In genomic region chrX:57784959-57785358, GRCm38 (mm10) we compare ENCODE assay signal across 20 mouse cellular contexts.
DNase-seq lines count a peak whose midpoint lies in the region; ATAC-seq and TF ChIP-seq lines count a peak whose summit lies in the region.
"Had no signal": no experiment of that assay in that cellular context is flagged by ENCODE, and none has a peak within 500 bp of the region (broad histone marks: within the 10 kb centered on the region; RNA-seq: fewer than 3 reads in every experiment).

No protein-coding gene starts in this region.

- ATAC-seq in forebrain, embryonic 11.5 days (replicated peaks; ENCODE audit: low FRiP score): 0 out of 2 replicates have a peak, but pooled peaks have one; percentile 18
- ATAC-seq in hindbrain, embryonic 14.5 days (ENCODE audit: low FRiP score): peak; percentile 40; the same call in 1 of the 2 replicates
- ATAC-seq in hindbrain, embryonic 11.5 days (ENCODE audit: low FRiP score): no peak
- ATAC-seq in midbrain, embryonic 13.5 days: peak; percentile 63; the same call in 1 of the 2 replicates
- ATAC-seq in midbrain, postnatal 0 days (ENCODE audit: low FRiP score): peak; percentile 44; the same call in 1 of the 2 replicates
- ATAC-seq in megakaryocyte progenitor cell, adult 5-6 weeks (replicated peaks; ENCODE audit: poor library complexity): no peak
- ATAC-seq: CD4-positive, CD25-positive, alpha-beta regulatory T cell, adult 4 months; forebrain, embryonic 16.5 days had no signal

- no peaks in the 10 kb centered on the region for H3K4me1 ChIP-seq in forebrain, embryonic 11.5 days (replicated peaks; ENCODE audit: control insufficient read depth, insufficient read depth, low read length)
- H3K4me1 ChIP-seq in forebrain, embryonic 10.5 days: peaks cover 5% of the 10 kb centered on the region
- H3K4me1 ChIP-seq in hindbrain, embryonic 14.5 days (replicated peaks; ENCODE audit: control insufficient read depth, insufficient read depth, low read length): no peaks in the 10 kb centered on the region
- H3K4me1 ChIP-seq in hindbrain, embryonic 11.5 days (replicated peaks; ENCODE audit: control insufficient read depth, insufficient read depth, low read length): no peaks in the 10 kb centered on the region
- no peaks in the 10 kb centered on the region for H3K4me1 ChIP-seq in midbrain, embryonic 13.5 days (replicated peaks)
- H3K4me1 ChIP-seq in midbrain, postnatal 0 days (ENCODE audit: insufficient read depth, low read length): no peaks in the 10 kb centered on the region
- H3K4me1 ChIP-seq: embryonic facial prominence, embryonic 12.5 days; heart, embryonic 13.5 days; hindbrain, embryonic 12.5 days had no signal

- no peak overlapping the region for H3K4me3 ChIP-seq in forebrain, embryonic 11.5 days (ENCODE audit: low read depth, low read length)
- no peak overlapping the region for H3K4me3 ChIP-seq in forebrain, embryonic 10.5 days
- no peak overlapping the region for H3K4me3 ChIP-seq in hindbrain, embryonic 14.5 days (replicated peaks; ENCODE audit: low read length)
- H3K4me3 ChIP-seq in hindbrain, embryonic 11.5 days (ENCODE audit: low read depth, low read length): no peak overlapping the region
- no peak overlapping the region for H3K4me3 ChIP-seq in midbrain, embryonic 13.5 days (replicated peaks)
- no peak overlapping the region for H3K4me3 ChIP-seq in midbrain, postnatal 0 days (ENCODE audit: low read depth, low read length)
- H3K4me3 ChIP-seq: embryonic facial prominence, embryonic 12.5 days; heart, embryonic 13.5 days; hindbrain, embryonic 12.5 days had no signal

- TF ChIP-seq CTCF in midbrain, postnatal 0 days (IDR thresholded peaks at IDR 0.05): no peak

- H3K4me2 ChIP-seq in forebrain, embryonic 11.5 days (ENCODE audit: low read depth, low read length, severe bottlenecking): no peak overlapping the region
- H3K4me2 ChIP-seq in hindbrain, embryonic 14.5 days (replicated peaks): no peak overlapping the region
- H3K4me2 ChIP-seq in hindbrain, embryonic 11.5 days (replicated peaks; ENCODE audit: low read depth, low read length): no peak overlapping the region
- H3K4me2 ChIP-seq in midbrain, embryonic 13.5 days (replicated peaks): no peak overlapping the region
- H3K4me2 ChIP-seq in midbrain, postnatal 0 days (ENCODE audit: low read depth, low read length, poor library complexity, severe bottlenecking): no peak overlapping the region
- H3K4me2 ChIP-seq: embryonic facial prominence, embryonic 12.5 days; heart, embryonic 13.5 days; hindbrain, embryonic 12.5 days had no signal

- no peaks in the 10 kb centered on the region for H3K9me3 ChIP-seq in forebrain, embryonic 11.5 days (ENCODE audit: control insufficient read depth, low read length)
- no peaks in the 10 kb centered on the region for H3K9me3 ChIP-seq in forebrain, embryonic 10.5 days
- no peaks in the 10 kb centered on the region for H3K9me3 ChIP-seq in hindbrain, embryonic 14.5 days (ENCODE audit: control insufficient read depth, low read length)
- H3K9me3 ChIP-seq in hindbrain, embryonic 11.5 days (ENCODE audit: control insufficient read depth, low read length): no peaks in the 10 kb centered on the region
- no peaks in the 10 kb centered on the region for H3K9me3 ChIP-seq in midbrain, embryonic 13.5 days
- H3K9me3 ChIP-seq in midbrain, postnatal 0 days (ENCODE audit: low read length): no peaks in the 10 kb centered on the region
- H3K9me3 ChIP-seq: embryonic facial prominence, embryonic 12.5 days; G1E; heart, embryonic 13.5 days; hindbrain, embryonic 12.5 days had no signal

- H3K27me3 ChIP-seq in forebrain, embryonic 11.5 days (ENCODE audit: control insufficient read depth, insufficient read depth, low read length): no peaks in the 10 kb centered on the region
- H3K27me3 ChIP-seq in forebrain, embryonic 10.5 days (ENCODE audit: poor library complexity, severe bottlenecking): peaks cover 4% of the 10 kb centered on the region; the same call in 1 of the 2 replicates
- H3K27me3 ChIP-seq in hindbrain, embryonic 14.5 days (ENCODE audit: control insufficient read depth, insufficient read depth, low read length): no peaks in the 10 kb centered on the region
- no peaks in the 10 kb centered on the region for H3K27me3 ChIP-seq in hindbrain, embryonic 11.5 days (ENCODE audit: control insufficient read depth, insufficient read depth, low read length)
- no peaks in the 10 kb centered on the region for H3K27me3 ChIP-seq in midbrain, embryonic 13.5 days
- no peaks in the 10 kb centered on the region for H3K27me3 ChIP-seq in midbrain, postnatal 0 days (ENCODE audit: insufficient read depth, low read length)
- H3K27me3 ChIP-seq: embryonic facial prominence, embryonic 12.5 days; heart, embryonic 13.5 days; hindbrain, embryonic 12.5 days had no signal

- no peak overlapping the region for H3K9ac ChIP-seq in forebrain, embryonic 11.5 days (ENCODE audit: low read length)
- no peak overlapping the region for H3K9ac ChIP-seq in hindbrain, embryonic 14.5 days
- no peak overlapping the region for H3K9ac ChIP-seq in hindbrain, embryonic 11.5 days (ENCODE audit: low read depth, low read length)
- H3K9ac ChIP-seq in midbrain, embryonic 13.5 days (replicated peaks): no peak overlapping the region
- H3K9ac ChIP-seq in midbrain, postnatal 0 days (replicated peaks; ENCODE audit: low read length, poor library complexity, severe bottlenecking): no peak overlapping the region
- H3K9ac ChIP-seq: embryonic facial prominence, embryonic 12.5 days; heart, embryonic 13.5 days; hindbrain, embryonic 12.5 days had no signal

- WGBS in forebrain, embryonic 11.5 days: 48% methylated on average over 4 of the region's 4 CpGs
- WGBS in forebrain, embryonic 10.5 days: 60% methylated on average over 4 of the region's 4 CpGs
- WGBS in hindbrain, embryonic 14.5 days: 43% methylated on average over 4 of the region's 4 CpGs
- whole genome bisulfite sequencing in hindbrain, embryonic 11.5 days: 66% methylated on average over 4 of the region's 4 CpGs
- 44% methylated on average over 4 of the region's 4 CpGs for WGBS in midbrain, embryonic 13.5 days
- 39% methylated on average over 4 of the region's 4 CpGs for WGBS in midbrain, postnatal 0 days

- no peak overlapping the region for H3K27ac ChIP-seq in forebrain, embryonic 11.5 days (ENCODE audit: low read depth, low read length)
- H3K27ac ChIP-seq in forebrain, embryonic 10.5 days: no peak overlapping the region
- H3K27ac ChIP-seq in hindbrain, embryonic 14.5 days: 0 out of 2 replicates have a peak overlapping the region, but pooled peaks have one; percentile 11
- no peak overlapping the region for H3K27ac ChIP-seq in hindbrain, embryonic 11.5 days (ENCODE audit: low read depth, low read length)
- no peak overlapping the region for H3K27ac ChIP-seq in midbrain, embryonic 13.5 days
- no peak overlapping the region for H3K27ac ChIP-seq in midbrain, postnatal 0 days (ENCODE audit: low read depth, low read length)
- H3K27ac ChIP-seq: embryonic facial prominence, embryonic 12.5 days; heart, embryonic 13.5 days; hindbrain, embryonic 12.5 days had no signal

- DNase-seq in forebrain, embryonic 11.5 days (ENCODE audit: low spot score): no peak
- DNase-seq in forebrain, embryonic 10.5 days (ENCODE audit: extremely low spot score, low spot score): no peak
- DNase-seq in hindbrain, embryonic 14.5 days (ENCODE audit: low spot score): no peak
- no peak for DNase-seq in hindbrain, embryonic 11.5 days (ENCODE audit: low spot score)
- DNase-seq in midbrain, postnatal 0 days (ENCODE audit: low spot score): no peak
- DNase-seq: adrenal gland, postnatal 10 days; B cell, adult 2 months; cerebellum, adult 11-12 months; cerebellum, adult 9-10 months; cerebellum, postnatal 25 days; gastrocnemius, postnatal 25 days; heart, postnatal 36 days had no signal

- H3K36me3 ChIP-seq in forebrain, embryonic 11.5 days (ENCODE audit: control insufficient read depth, insufficient read depth, low read length): no peaks in the 10 kb centered on the region
- H3K36me3 ChIP-seq in forebrain, embryonic 10.5 days (replicated peaks): no peaks in the 10 kb centered on the region
- H3K36me3 ChIP-seq in hindbrain, embryonic 14.5 days (replicated peaks; ENCODE audit: control insufficient read depth, insufficient read depth): no peaks in the 10 kb centered on the region
- no peaks in the 10 kb centered on the region for H3K36me3 ChIP-seq in hindbrain, embryonic 11.5 days (ENCODE audit: control insufficient read depth, insufficient read depth, low read length)
- no peaks in the 10 kb centered on the region for H3K36me3 ChIP-seq in midbrain, embryonic 13.5 days
- H3K36me3 ChIP-seq in midbrain, postnatal 0 days (ENCODE audit: insufficient read depth, low read length): no peaks in the 10 kb centered on the region
- H3K36me3 ChIP-seq: embryonic facial prominence, embryonic 12.5 days; G1E; heart, embryonic 13.5 days; hindbrain, embryonic 12.5 days had no signal

Comparison
In these comparisons a context has a peak if more than half of its experiments do, and no peak if none do; other contexts are left out.
1. ATAC-seq: peak in forebrain, embryonic 11.5 days (single experiment), hindbrain, embryonic 14.5 days (single experiment), midbrain, embryonic 13.5 days (single experiment) and midbrain, postnatal 0 days (single experiment); none in hindbrain, embryonic 11.5 days (single experiment) and megakaryocyte progenitor cell, adult 5-6 weeks (single experiment).